Mouse (Mus musculus): ENCODE results near the gene Tmem132b. TPM values are rescaled to one million over a fixed set of nuclear protein-coding genes. Genes with fewer than 3 reads are reported as not detected.
A peak's percentile ranks its signal among the peaks of the same experiment; 100 is the strongest.

The Tmem132b gene
- polyA plus RNA-seq, 1 experiment from 2014 or later, result 1.5 TPM

DNA sequence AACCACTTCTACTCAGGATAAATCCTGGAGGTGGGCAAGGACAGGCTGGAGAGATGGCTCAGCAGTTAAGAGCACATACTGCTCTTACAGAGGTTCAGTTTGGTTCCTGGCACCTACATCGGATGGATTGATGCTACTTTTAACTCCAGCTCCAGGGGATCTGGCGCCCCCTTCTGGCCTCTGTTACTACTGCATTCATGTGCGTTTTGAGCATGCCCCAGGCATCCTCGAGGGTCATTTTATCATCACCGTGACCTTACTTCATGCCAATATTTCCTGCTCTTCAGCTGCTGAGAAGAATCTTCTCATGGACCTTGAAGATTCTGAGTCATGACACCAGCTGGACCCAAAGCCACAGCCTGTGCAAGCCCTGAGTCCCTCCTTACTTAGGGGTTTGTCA is 6.1 kb upstream of the Tmem132b start:
- no peak overlapping the region for H3K4me3 ChIP-seq (ENCODE audit: low read depth, low read length)
- no peak overlapping the region for H3K9ac ChIP-seq (ENCODE audit: low read length)
- H3K4me2 ChIP-seq (ENCODE audit: low read depth), result no peak overlapping the region
- H3K4me1 ChIP-seq (ENCODE audit: control insufficient read depth, insufficient read depth, low read length), result no peaks in the 10 kb centered on the region
- H3K36me3 ChIP-seq (ENCODE audit: control insufficient read depth, insufficient read depth, low read length), result no peaks in the 10 kb centered on the region
- H3K27ac ChIP-seq (ENCODE audit: low read depth, low read length), result no peak overlapping the region
- H3K27me3 ChIP-seq (ENCODE audit: control insufficient read depth, insufficient read depth, low read length), result peaks cover 11% of the 10 kb centered on the region
- no peak for DNase-seq (ENCODE audit: low spot score)
- WGBS, result 58% methylated on average over 5 of the region's 5 CpGs
- H3K9me3 ChIP-seq (ENCODE audit: control insufficient read depth, low read length), result no peaks in the 10 kb centered on the region; the same call in 1 of the 2 replicates
- ATAC-seq (ENCODE audit: insufficient read depth, low FRiP score, low TSS enrichment), result no peak

- Histone ChIP-seq H3K27ac (ENCODE audit: low read depth, low read length) (no peak overlapping the region), H3K9ac (ENCODE audit: low read length) (no peak overlapping the region), H3K9me3 (ENCODE audit: control insufficient read depth, low read length) (no peaks in the 10 kb centered on the region; the same call in 1 of the 2 replicates), H3K4me2 (ENCODE audit: low read depth) (no peak overlapping the region), H3K4me3 (ENCODE audit: low read depth, low read length) (no peak overlapping the region), H3K27me3 (ENCODE audit: control insufficient read depth, insufficient read depth, low read length) (peaks cover 17% of the 10 kb centered on the region), H3K36me3 (ENCODE audit: control insufficient read depth, insufficient read depth, low read length) (no peaks in the 10 kb centered on the region), H3K4me1 (ENCODE audit: control insufficient read depth, insufficient read depth, low read length) (peaks cover under 1% of the 10 kb centered on the region; the same call in 1 of the 2 replicates)
- no peak for ATAC-seq (ENCODE audit: insufficient read depth, low FRiP score, low TSS enrichment)
- DNase-seq (ENCODE audit: low spot score), result no peak
- WGBS, result 77% methylated on average over 4 of the region's 4 CpGs
Observed at GRCm38 (mm10) chr5:125526464-125526863, 5.1 kb upstream of the Tmem132b start.

GRCm38 (mm10) chr5:125529109-125529508 is 2.5 kb upstream of the Tmem132b start:
- no peak overlapping the region for H3K9ac ChIP-seq (ENCODE audit: low read length)
- peak; percentile 78 for DNase-seq (ENCODE audit: low spot score)
- WGBS, result 2% methylated on average over 5 of the region's 5 CpGs
- H3K27ac ChIP-seq (ENCODE audit: low read depth, low read length), result no peak overlapping the region
- H3K4me1 ChIP-seq (ENCODE audit: control insufficient read depth, insufficient read depth, low read length), result peaks cover 19% of the 10 kb centered on the region
- ATAC-seq (ENCODE audit: insufficient read depth, low FRiP score, low TSS enrichment), result no peak
- H3K36me3 ChIP-seq (ENCODE audit: control insufficient read depth, insufficient read depth, low read length), result no peaks in the 10 kb centered on the region
- no peaks in the 10 kb centered on the region; the same call in 1 of the 2 replicates for H3K9me3 ChIP-seq (ENCODE audit: control insufficient read depth, low read length)
- H3K4me3 ChIP-seq (ENCODE audit: low read depth, low read length), result no peak overlapping the region
- H3K27me3 ChIP-seq (ENCODE audit: control insufficient read depth, insufficient read depth, low read length), result peaks cover 39% of the 10 kb centered on the region
- H3K4me2 ChIP-seq (ENCODE audit: low read depth), result no peak overlapping the region

DNA sequence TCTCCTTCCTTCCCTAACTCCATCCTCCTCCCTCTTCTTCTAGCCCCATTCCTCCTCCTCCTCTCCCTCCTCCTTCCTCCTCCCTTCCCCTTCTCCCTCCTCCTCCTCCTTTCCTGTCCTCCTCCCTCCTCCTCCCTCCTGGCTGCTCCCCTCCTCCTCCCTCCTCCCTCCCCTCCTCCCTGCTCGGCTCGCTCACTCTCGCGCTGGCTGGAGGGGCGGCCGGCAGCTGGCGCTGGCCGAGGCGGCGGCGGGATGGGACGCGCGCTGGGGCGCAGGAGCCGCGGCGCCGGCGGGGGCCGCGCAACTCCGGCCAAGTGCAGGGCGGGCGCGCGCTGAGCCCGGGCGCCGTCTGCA is 594 bp downstream of the Tmem132b start:
- peak overlapping the region; percentile 62 for H3K4me3 ChIP-seq (ENCODE audit: low read depth, low read length)
- H3K9me3 ChIP-seq (ENCODE audit: control insufficient read depth, low read length), result no peaks in the 10 kb centered on the region
- H3K4me1 ChIP-seq (ENCODE audit: control insufficient read depth, insufficient read depth, low read length), result peaks cover 29% of the 10 kb centered on the region
- peak; percentile 81 for DNase-seq (ENCODE audit: low spot score)
- H3K27me3 ChIP-seq (ENCODE audit: control insufficient read depth, insufficient read depth, low read length), result peaks cover 47% of the 10 kb centered on the region
- H3K36me3 ChIP-seq (ENCODE audit: control insufficient read depth, insufficient read depth, low read length), result no peaks in the 10 kb centered on the region
- H3K27ac ChIP-seq (ENCODE audit: low read depth, low read length), result 0 out of 2 replicates have a peak overlapping the region, but pooled peaks have one; percentile 31
- peak overlapping the region; percentile 91 for H3K4me2 ChIP-seq (ENCODE audit: low read depth)
- ATAC-seq (ENCODE audit: insufficient read depth, low FRiP score, low TSS enrichment), result peak; percentile 58
- peak overlapping the region; percentile 57 for H3K9ac ChIP-seq (ENCODE audit: low read length)
- 0% methylated on average over 6 of the region's 30 CpGs for WGBS

GRCm38 (mm10) chr5:125532545-125533224 is 1.1 kb downstream of the Tmem132b start:
- Histone ChIP-seq H3K4me2 (ENCODE audit: low read depth) (peak overlapping the region; percentile 91), H3K27ac (ENCODE audit: low read depth, low read length) (0 out of 2 replicates have a peak overlapping the region, but pooled peaks have one; percentile 31), H3K9me3 (ENCODE audit: control insufficient read depth, low read length) (no peaks in the 10 kb centered on the region), H3K9ac (ENCODE audit: low read length) (peak overlapping the region; percentile 57), H3K4me3 (ENCODE audit: low read depth, low read length) (peak overlapping the region; percentile 62), H3K4me1 (ENCODE audit: control insufficient read depth, insufficient read depth, low read length) (peaks cover 29% of the 10 kb centered on the region), H3K36me3 (ENCODE audit: control insufficient read depth, insufficient read depth, low read length) (no peaks in the 10 kb centered on the region), H3K27me3 (ENCODE audit: control insufficient read depth, insufficient read depth, low read length) (peaks cover 47% of the 10 kb centered on the region)
- 0 out of 2 replicates have a peak, but pooled peaks have one; percentile 0 for ATAC-seq (ENCODE audit: insufficient read depth, low FRiP score, low TSS enrichment)
- WGBS, result 1% methylated on average over 43 of the region's 64 CpGs
- DNase-seq (ENCODE audit: low spot score), result no peak

DNA sequence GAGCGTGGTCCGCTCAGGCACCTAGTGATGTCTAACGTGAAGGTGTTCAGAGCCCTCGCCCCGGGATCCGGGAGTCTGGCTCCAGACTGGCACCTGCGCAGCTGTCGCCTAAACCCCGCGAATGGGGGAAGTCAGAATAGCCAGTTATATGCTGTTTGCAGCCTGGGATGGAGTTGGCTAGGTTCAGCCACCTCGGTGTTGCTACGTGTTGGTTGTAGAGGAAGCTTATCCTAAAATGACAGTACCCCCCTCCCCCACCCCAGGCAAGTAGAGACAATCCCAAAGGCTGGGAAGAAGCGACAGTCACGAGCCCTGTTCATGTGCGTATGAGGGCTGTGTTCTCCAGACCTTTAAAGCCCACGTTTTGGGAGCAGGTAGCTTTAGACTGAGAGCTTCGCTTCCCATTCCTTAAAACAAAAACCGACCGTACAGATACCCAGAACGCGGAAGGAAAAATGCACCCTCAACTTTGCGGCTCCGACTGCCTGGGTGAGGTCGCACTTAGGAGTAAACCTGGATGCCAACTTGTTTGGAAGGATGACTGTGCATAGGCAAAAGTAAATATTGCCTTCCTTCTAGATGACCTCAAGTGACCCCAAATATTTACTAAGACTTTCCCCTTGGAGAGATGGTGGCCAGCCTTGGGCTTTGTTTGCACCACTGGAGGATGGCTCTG is 1.8 kb downstream of the Tmem132b start:
- no peaks in the 10 kb centered on the region for H3K36me3 ChIP-seq (ENCODE audit: control insufficient read depth, insufficient read depth, low read length)
- 2% methylated on average over 24 of the region's 24 CpGs for WGBS

DNA sequence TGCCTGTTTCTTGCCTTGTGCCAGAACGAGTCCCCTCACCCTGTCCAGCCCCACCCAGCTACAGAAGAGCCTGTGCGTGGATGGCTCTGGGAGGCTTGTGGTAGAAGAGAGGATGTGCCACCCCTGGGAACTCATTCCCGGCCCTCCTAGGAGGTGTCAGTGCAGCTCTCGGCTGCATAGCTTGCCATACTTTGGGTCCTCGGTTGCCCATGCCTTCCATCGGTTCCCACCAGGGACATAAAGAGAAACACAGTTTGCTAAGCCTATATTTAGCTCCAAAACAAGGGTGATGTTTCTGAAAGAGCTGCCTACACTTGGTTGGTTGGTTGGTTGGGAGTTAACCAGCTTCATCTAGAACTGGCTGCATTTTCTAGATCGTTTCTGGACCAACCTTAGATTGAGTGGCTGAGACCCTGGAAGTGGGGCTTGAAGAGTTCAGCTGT is 2.6 kb downstream of the Tmem132b start:
- Histone ChIP-seq H3K4me3 (ENCODE audit: low read depth, low read length) (no peak overlapping the region), H3K9ac (ENCODE audit: low read length) (no peak overlapping the region), H3K27me3 (ENCODE audit: control insufficient read depth, insufficient read depth, low read length) (peaks cover 47% of the 10 kb centered on the region), H3K36me3 (ENCODE audit: control insufficient read depth, insufficient read depth, low read length) (no peaks in the 10 kb centered on the region), H3K4me1 (ENCODE audit: control insufficient read depth, insufficient read depth, low read length) (peaks cover 29% of the 10 kb centered on the region), H3K9me3 (ENCODE audit: control insufficient read depth, low read length) (no peaks in the 10 kb centered on the region), H3K4me2 (ENCODE audit: low read depth) (peak overlapping the region; percentile 91), H3K27ac (ENCODE audit: low read depth, low read length) (no peak overlapping the region)
- no peak for DNase-seq (ENCODE audit: low spot score)
- ATAC-seq (ENCODE audit: insufficient read depth, low FRiP score, low TSS enrichment), result no peak
- 4% methylated on average over 7 of the region's 7 CpGs for WGBS

More for the DNA sequence above, 1.8 kb downstream of the Tmem132b start:
- ATAC-seq (ENCODE audit: insufficient read depth, low FRiP score, low TSS enrichment), result no peak
- Histone ChIP-seq H3K4me3 (ENCODE audit: low read depth, low read length) (peak overlapping the region; percentile 62), H3K4me2 (ENCODE audit: low read depth) (peak overlapping the region; percentile 91), H3K9ac (ENCODE audit: low read length) (peak overlapping the region; percentile 57), H3K4me1 (ENCODE audit: control insufficient read depth, insufficient read depth, low read length) (peaks cover 29% of the 10 kb centered on the region), H3K27me3 (ENCODE audit: control insufficient read depth, insufficient read depth, low read length) (peaks cover 47% of the 10 kb centered on the region), H3K9me3 (ENCODE audit: control insufficient read depth, low read length) (no peaks in the 10 kb centered on the region), H3K27ac (ENCODE audit: low read depth, low read length) (no peak overlapping the region)
- peak; percentile 41 for DNase-seq (ENCODE audit: low spot score)

- peak overlapping the region; percentile 13; the same call in 1 of the 2 replicates for H3K4me3 ChIP-seq (ENCODE audit: low read depth, low read length)
- peak overlapping the region; percentile 91 for H3K4me2 ChIP-seq (ENCODE audit: low read depth)
- H3K9ac ChIP-seq (ENCODE audit: low read length), result 0 out of 2 replicates have a peak overlapping the region, but pooled peaks have one; percentile 10
- ATAC-seq (ENCODE audit: insufficient read depth, low FRiP score, low TSS enrichment), result peak; percentile 78
- H3K9me3 ChIP-seq (ENCODE audit: control insufficient read depth, low read length), result no peaks in the 10 kb centered on the region
- H3K4me1 ChIP-seq (ENCODE audit: control insufficient read depth, insufficient read depth, low read length), result peaks cover 29% of the 10 kb centered on the region
- no peaks in the 10 kb centered on the region for H3K36me3 ChIP-seq (ENCODE audit: control insufficient read depth, insufficient read depth, low read length)
- DNase-seq (ENCODE audit: low spot score), result peak; percentile 57
- H3K27me3 ChIP-seq (ENCODE audit: control insufficient read depth, insufficient read depth, low read length), result peaks cover 42% of the 10 kb centered on the region
- WGBS, result under 1% methylated on average over 26 of the region's 26 CpGs
- no peak overlapping the region for H3K27ac ChIP-seq (ENCODE audit: low read depth, low read length)
Observed at GRCm38 (mm10) chr5:125534611-125535324, 3.2 kb downstream of the Tmem132b start.
